Mouse (Mus musculus): ENCODE measurements around the gene G3bp1. TPM values are rescaled to one million over a fixed set of nuclear protein-coding genes. Genes with fewer than 3 reads are reported as not detected.
A peak's percentile ranks its signal among the peaks of the same experiment; 100 is the strongest.

G3bp1 gene
- total RNA-seq, 2 experiments from 2014 or later: 40.3 to 44.7 TPM

DNA sequence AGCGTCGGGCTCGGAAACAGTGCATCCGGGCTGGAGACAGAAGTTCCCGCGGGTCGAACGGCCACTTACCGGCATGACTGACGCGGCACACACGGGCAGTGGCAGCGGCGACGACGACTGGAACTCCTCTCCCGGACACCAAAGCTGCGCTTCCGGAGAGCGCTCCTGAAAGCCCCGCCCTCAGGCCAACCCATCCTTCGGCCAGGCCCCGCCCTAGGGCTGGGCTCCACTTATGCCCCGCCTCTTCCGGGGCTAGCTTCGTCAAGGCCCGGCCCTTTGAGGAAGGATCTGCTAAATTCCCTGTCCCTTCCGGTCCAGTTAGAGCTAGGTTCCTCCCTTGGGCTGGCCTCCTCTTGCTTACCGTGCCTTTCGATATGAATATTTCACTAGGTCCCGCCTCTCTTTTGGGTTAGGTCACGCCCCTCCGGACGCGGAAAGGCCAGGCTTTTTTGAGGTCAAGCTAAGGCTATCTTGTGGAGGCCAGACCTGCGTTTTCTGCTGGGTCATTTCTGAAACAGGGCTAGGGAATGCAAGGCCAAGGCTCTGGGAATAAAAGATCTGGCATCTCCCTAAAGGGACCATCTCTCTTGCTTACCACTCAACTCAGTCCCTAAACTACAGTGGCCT, 8.4 kb upstream of the G3bp1 start, which contains the start of gene Atox1:
Gene Atox1 (minus strand): TSS at position 221 of the 627 bp plus-strand sequence.
- intact Hi-C loops (cut with DNase I): no loop called here
- DNase-seq: peak; percentile 96 to 97

DNA sequence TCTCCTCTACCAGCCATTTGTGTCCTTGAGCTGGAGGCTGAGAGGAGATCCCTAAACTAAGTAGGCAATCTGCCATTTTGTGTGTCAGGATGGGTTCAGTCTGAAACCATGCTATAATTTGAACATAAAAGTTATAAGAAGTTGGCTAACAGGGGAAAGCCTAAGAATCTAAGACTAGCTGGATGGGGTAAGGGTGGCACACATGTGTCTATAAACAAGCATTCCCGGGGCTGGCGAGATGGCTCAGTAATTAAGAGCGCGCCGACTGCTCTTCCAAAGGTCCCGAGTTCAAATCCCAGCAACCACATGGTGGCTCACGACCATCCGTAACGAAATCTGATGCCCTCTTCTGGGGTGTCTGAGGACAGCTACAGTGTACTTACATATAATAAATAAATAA, 7.3 kb upstream of the G3bp1 start:
- intact Hi-C loops (cut with DNase I): no loop called here
- DNase-seq: no peak

DNA sequence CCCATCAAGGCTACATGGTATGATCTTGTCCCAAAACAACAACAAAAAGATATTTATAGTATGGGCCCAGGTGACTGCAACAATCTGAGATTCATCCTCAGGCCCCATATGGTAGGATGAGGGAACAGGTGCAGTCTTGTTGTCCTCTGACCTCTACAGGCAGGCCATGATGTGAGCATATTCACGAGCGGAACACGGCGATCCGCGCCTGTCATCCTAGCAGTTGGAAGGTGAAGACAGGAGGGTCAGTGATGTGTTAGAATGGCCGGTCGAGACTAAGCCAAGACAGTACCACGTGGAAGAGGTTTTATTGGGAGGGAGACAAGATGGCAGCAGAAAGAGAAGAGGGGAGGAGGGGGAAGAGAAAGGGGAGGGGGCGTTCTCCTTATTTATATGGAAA, 4.8 kb upstream of the G3bp1 start:
- no peak for DNase-seq
- intact Hi-C loops (cut with DNase I): no loop called here

DNA sequence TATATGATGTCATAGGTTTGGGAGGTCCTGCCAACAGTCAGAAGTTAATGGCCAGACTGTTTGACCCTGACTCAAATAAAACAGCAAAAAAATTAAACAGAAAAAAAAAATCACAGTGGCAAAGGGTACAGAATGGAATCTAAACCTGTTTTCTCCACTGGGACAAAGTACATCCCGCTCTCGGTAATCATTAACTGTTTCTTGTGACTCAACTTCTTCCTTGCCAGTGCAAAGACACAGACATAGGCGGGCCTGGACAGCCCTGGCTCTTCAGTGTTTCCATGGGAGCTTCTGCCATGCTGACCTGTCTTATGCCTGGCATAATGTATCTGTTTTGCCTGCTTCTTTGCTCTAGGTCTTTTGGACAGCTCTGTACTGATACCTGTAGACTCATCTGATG, 4.3 kb upstream of the G3bp1 start:
- intact Hi-C loops (cut with DNase I): no loop called here
- DNase-seq: no peak

DNA sequence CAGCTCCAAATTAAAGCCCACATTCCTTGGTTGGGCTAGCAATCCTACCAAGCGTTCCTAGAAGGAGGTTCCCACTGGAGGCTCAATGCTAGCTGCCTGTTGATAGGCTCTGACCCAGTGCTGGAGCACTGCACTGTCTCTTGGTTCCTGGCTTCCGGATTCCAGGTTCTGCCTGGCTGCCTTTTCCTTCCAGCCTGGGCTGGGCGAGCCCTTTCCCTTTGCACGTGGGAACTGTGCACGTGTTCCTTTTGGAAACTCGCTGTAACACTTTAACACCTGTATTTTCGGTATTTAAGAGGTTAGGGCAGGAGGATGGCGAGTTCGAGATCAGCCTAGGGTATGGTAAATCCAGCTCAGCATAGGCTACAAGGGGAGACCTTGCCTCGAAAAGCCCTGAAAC, 1.5 kb upstream of the G3bp1 start:
- intact Hi-C loops (cut with DNase I): no loop called here
- peak; percentile 24 to 36 for DNase-seq

DNA sequence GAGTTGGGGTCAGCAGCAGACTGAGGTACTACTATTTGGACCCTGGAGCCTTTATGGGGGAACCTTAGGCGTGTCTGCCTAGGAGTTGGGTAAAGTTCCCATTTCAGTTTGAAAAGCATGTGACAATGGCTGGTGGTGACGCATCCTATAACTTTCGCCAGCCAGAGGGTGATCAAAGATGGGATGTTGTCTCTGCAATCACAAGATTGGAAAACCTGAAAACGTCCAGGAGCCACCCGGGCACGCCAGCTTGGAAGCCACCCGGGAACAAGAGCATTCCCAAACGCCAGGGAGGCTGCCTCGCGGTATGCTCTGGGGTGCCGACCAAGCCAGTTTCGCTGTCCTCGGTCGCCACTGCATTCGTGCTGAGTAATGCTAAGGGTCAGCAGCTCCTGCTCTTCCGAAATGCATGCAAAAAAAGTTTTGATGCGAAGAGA, 856 bp upstream of the G3bp1 start:
- intact Hi-C loops (cut with DNase I): no loop called here
- no peak for DNase-seq

DNA sequence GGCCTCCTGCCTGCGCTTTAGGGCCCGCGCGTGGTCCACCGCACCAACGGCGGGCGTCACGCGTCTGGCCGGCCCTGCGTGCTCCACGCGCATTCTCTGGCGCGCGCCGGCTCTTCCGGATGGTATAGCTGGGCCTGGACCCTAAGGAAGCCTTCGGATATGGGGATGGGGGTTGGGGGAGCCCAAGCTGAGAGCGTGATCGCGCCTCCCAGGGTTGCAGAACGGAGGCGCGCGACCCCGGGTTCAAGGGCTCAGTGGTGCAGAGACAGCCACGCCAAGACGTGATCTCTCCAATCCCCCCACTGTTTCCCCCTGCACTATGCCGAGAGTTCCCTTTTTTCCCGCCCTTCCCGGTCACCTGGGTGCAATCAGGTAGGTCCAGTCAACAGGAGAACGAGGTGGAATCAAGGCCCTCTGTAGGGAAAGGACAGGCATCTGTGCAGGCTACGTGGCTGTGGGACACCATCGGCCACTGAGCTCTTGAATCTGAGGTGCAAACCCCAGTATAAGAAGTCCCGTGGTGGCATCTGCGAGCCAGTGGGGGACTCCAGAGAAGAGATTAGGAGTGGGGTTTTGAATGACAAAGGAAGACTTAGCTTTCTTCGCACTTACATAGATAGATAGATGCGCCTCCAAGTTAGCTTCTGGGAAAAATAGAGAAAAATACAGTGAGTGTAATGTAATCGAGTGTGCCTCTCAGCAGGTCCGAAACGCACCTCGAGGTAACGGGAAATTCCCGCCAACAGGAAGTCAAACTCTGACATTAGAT, 622 bp downstream of the G3bp1 start:
- intact Hi-C loops (cut with DNase I): no loop called here
- DNase-seq: peak in 1 of 2 experiments; percentile 21

DNA sequence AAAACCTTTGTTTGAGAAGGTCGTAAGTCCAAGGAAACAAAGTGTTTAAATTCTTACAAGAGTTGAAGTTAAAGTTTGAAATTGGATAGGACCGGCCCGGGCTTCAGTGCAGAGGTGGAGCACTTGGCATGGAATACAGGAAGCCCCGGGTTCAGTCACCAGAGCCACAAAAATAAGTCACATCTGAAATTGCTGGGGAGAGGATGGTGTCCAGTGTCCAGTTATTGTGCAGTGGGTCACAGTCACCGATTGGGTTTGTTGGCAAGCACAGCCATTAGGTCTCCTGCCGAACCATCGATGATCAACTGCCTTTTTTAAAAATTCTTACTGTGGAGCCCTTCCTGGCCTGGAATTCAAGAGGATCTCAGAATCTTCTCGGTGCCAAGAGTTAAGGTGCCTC, 1.3 kb downstream of the G3bp1 start:
- intact Hi-C loops (cut with DNase I): no loop called here
- no peak for DNase-seq

DNA sequence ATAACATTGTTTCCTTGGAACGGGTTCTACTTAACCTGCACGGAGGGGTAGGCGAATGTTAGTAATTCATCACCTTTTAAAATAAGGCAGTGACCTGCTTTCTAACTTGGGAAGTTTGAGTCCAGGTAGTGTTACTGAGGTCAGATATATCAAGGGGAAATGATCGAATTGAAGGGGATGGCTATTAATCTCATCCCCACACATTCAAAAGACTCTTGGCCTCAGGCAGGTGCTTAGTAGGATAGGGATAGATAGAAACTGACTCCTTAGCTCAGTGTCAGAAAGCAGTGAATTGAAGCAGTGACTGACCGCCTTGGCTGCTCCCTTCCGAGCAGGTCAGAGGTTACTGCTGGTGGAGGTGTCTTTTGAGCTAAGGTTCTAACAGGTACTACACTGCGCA, 2.0 kb downstream of the G3bp1 start:
- DNase-seq: no peak
- intact Hi-C loops (cut with DNase I): no loop called here

DNA sequence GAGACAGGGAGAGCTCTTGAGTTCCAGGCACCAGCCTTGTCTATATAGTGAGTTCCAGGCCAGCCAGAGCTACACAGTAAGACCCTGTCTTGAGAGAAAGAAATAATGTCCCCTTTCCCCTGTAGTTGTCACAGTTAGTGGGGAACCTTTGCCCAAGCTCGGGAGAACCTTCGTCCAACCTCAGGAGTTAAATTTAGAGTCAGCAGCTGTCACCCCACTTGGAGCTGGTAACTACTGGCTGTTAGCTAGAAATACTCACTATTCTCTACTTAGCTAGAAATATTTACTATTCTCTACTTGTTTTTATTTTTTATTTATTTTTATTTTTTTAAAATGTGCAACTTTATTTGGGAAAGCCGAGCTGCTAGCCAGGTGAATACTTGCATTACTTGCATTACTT, 3.7 kb downstream of the G3bp1 start:
- intact Hi-C loops (cut with DNase I): no loop called here
- no peak for DNase-seq

DNA sequence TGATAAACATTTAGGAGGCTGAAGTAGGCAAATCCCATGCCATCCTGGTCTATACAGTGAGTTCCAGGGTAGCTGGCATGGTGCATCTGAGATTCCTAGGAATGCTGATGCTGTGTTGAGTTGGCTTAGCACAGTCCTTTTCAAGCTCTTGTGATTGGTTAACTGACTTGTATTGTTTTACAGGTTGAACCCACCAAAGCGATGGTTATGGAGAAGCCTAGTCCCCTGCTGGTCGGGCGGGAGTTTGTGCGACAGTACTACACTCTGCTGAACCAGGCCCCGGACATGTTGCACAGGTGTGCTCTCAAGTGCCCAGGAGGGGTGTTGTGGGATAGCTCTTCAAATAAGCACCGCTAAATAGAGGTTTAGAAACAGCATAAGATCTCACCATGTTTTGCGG, 16.0 kb downstream of the G3bp1 start:
- no peak for DNase-seq

DNA sequence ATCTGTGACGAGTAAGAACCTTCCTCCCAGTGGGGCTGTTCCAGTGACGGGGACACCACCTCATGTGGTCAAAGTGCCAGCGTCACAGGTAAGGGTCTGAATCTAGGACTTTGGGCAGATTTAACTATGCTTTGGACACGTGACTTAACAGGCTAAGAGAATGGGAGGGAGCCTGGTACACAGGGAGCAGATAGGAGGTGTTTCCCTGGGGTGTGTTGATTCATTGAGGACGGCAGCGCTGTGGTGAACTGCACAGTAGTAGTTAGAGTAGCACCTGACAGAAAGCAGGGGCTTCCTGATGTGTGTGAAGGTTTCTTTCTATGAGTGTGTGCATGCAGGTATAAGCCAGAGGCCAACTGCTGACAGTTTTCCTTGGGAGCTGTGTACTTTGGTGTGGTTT, 26.7 kb downstream of the G3bp1 start:
- intact Hi-C loops (cut with DNase I): no loop called here
- DNase-seq: no peak

More for the DNA sequence above, 16.0 kb downstream of the G3bp1 start:
- intact Hi-C loops (cut with DNase I): no loop called here

DNA sequence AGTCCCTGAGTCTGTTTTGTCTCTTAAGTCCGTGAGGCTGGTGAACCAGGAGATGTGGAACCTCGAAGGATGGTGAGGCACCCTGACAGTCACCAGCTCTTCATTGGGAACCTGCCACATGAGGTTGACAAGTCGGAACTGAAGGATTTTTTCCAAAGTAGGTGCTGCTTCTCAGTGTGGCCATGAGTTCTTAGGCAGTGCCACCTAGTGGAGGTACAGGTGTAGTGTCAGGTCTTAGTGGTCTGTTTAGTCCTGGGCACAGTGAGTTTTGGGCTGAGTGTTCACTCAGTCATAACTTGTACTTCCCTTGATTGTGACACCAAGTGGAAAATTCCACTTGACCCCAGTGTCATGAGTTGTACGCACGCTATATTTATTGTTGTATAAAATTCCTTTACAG, 28.4 kb downstream of the G3bp1 start:
- DNase-seq: peak; percentile 30 to 49

DNA sequence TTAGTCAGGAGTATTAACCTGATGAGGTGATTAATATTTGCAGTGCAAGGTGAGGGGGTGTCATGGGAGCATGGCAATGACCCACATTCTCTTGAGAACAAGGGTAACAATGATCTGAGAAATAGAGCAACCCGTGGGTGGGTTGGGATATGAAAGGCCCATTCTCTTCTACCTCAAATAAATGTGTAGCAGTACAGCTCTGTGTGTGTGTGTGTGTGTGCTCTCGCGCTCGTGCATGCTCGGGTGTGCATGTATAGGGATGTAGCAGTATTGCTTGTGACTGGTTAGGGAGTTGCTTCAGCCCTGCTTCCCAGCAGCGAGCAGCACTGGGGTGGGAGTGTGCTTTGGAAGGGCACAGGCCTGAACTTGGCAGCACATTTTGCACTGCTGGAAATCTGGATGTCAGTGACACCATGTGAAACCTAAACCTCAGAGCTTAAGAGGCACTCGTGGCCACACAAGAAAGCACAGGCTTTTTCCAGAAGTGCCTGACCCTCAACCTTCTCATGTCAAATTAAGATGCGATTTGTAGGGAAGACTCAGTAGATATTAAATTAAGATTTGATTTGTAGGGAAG, 32.6 kb downstream of the G3bp1 start:
- intact Hi-C loops (cut with DNase I): no loop called here
- peak; percentile 12 to 15 for DNase-seq

More for the DNA sequence above, 28.4 kb downstream of the G3bp1 start:
- intact Hi-C loops (cut with DNase I): no loop called here

DNA sequence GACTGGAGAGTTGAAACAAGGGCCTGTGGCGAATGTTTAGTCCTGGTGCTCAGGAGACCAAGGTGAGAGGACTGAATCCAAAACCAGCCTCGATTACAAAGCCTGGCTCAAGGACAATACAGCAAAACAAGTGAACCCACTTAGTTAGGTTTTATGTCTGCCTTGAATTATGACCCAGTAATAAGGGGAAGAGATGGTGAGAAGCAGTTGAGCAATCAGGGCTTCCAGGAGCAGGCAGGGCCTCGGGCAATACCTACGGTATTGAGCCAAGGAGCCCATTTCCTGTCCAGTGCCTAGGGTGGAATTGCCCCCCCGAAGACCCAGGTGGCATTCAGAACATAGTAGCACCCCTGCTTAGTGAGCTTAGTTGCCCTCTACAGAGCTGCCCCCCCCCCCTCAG, 33.4 kb downstream of the G3bp1 start:
- intact Hi-C loops (cut with DNase I): no loop called here
- no peak for DNase-seq

DNA sequence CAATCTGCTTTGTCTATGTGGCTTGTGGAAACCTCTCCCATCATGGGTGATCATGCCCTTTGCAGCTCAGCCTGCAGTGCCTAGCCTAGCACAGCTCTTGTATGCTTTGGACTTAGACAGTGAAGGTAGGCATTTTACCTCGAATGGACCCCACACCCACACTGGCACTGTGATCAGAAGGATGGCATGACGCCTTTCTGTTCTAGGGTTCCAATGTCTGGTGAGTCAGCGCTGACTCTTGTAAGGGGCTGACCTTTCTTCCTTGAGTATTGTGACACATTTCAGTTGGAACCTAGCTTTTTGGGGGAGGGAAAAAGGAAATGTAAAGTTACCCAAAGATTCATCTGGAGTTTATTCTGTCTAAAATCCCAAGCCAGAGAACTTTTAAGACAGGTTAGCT, 36.0 kb downstream of the G3bp1 start:
- intact Hi-C loops (cut with DNase I): no loop called here
- no peak for DNase-seq

DNA sequence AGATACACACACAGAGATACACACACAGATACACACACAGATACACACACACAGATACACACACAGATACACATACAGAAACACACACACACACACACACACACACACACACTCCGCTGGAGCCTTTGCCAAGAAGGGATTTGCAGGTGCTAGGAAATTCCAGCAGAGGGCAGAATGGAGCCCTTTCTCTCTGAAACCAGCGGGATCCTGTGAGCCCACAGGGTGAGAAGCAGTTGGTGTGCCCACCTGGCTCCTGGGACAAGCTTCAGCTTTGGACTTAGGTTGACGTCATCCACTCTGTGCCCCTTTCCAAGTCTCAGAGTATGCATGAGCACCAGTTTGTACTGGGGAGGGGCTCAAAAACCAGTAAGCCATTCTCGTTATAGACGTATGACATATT, 41.9 kb downstream of the G3bp1 start:
- DNase-seq: no peak
- intact Hi-C loops (cut with DNase I): no loop called here

DNA sequence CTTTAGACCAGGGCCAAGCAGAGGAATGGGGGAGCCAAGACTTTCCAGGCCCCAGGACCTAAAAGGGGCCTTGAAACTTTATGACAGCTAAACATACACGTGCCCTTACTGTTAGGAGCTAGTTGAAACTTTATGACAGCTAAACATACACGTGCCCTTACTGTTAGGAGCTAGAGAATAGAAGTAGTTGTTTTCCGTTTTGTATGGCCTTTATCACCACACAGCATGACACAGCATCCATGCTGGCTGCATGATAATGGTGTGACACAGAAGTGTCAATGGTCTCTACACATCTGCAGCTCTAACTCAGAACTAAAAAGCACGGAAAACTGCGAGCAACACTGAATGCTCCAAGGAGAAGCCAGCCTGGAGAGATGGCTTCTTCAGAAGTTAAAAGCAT, 48.2 kb downstream of the G3bp1 start:
- no peak for DNase-seq
- intact Hi-C loops (cut with DNase I): loop anchor here (1.0 to 5.0 kb wide), 4 partner anchors 270 to 591 kb away; no protein-coding TSS in a partner anchor

DNA sequence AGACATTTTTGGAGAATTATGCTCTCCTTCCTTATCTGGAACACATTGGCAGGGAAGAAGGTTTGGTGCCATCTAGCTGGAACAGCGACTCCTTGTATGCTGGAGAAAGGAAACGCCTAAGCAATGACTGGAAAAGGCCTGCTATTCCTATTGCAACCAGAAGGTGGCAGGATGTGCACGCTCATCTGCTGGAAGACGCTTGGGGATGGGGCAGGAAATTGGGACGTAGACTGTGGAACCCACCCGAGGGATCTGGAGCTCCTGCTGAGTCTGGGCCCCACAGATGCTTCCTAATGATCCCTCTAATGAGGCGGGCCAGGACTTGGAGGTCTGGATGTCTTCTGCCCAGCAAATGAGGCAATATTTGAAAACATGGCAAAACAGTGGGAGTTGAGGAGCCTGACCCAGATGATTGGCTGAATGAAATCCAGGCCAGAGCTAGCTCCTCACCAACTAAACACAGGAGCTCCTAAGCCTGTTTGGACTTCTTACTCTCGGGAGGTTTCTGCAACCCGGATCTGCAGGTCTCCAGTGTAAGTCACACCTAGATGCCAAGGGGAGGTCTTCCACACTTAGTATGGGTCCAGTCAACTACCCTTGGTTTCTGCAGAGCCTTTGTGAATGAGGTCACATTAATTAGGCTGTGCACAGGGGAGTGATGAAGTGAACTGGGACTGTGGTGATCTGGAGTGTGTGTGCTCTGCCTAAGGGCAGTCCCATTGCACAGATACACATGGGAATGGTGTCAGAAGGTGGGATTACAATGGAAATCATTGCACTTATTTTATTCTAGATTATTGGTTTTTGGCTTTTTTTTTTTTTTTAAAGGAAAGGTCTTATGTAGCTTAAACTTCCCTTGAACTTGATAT, 49.6 kb downstream of the G3bp1 start:
- peak; percentile 60 to 75 for DNase-seq
- intact Hi-C loops (cut with DNase I): loop anchor here (1.0 to 5.0 kb wide), 3 partner anchors 268 to 589 kb away; no protein-coding TSS in a partner anchor

DNA sequence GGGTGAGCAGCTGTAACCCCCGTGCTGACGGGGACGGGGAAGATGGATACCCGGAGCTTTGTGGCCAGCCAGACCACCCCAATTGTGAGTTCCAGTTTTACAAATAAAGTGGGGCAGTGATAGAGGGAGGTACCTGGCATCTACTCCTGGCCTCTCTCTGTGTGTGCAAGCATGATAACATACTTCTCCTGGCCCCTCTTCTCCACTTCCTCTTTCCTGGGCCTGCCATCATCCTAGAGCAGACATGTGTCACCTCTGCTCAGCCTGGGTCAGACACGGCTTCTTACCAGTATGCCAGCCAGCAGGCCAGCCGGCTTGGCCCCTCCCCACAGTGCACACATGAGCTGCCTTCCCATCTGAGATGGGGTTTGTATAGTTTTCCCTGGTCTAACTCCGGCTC, 61.3 kb downstream of the G3bp1 start:
- no peak for DNase-seq
- intact Hi-C loops (cut with DNase I): no loop called here

DNA sequence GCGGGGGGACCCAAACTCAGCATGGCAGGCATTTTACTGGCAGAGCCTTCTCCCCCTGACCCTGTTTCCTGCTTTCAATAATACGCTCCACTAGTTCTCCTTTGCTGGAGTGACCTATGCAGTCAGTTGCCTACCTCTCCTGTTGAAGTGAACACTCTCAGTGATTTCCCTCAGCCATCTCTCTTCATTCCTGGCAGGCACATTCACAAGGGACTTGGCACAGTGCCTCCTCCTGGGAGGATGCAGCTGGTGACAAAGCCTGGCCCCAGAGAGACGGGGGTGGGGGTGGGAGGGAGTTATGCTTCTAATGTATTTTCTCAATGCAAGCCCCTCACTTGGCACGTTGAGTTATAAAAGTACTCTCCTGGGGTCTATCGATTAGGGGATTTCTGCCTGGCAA, 63.9 kb downstream of the G3bp1 start:
- intact Hi-C loops (cut with DNase I): no loop called here

More for the DNA sequence above, 63.9 kb downstream of the G3bp1 start:
- DNase-seq: peak; percentile 7 to 51
